Mouse (Mus musculus) hindbrain, embryonic 14.5 days (tissue): ENCODE measurements around the gene Sox12. TPM values are rescaled to one million over a fixed set of nuclear protein-coding genes. Genes with fewer than 3 reads are reported as not detected.
A peak's percentile ranks its signal among the peaks of the same experiment; 100 is the strongest.
"Not testable (repeated sequence)": the region's sequence is repeated elsewhere in the genome, so short reads cannot be mapped to it uniquely, and the experiment has no call there.

Experiments
- ATAC-seq: fragments of 200-750 bp; cut with Nextera tagmentation; 2 replicates; pipeline ENCODE4 v1.8.0; 2017; ENCODE audit warnings: moderate number of reproducible peaks, mild to moderate bottlenecking, moderate TSS enrichment, moderate library complexity; ENCODE audit not compliant: low FRiP score
- DNase-seq: peaks from one replicate; pipeline ENCODE4 v3.0.0-alpha.2; 2015; ENCODE audit warnings: low spot score
- H3K27ac ChIP-seq: fragments of 300-500 bp; sonication (generic); 2 replicates; pipeline ENCODE4 v1.5.1; 2014; ENCODE audit warnings: mild to moderate bottlenecking, moderate library complexity
- H3K27me3 ChIP-seq: fragments of 300-500 bp; sonication (generic); 2 replicates; pipeline ENCODE4 v1.6.1; 2014; ENCODE audit warnings: mild to moderate bottlenecking, low read length, mixed read lengths; ENCODE audit not compliant: control insufficient read depth, insufficient read depth
- H3K36me3 ChIP-seq: fragments of 300-500 bp; sonication (generic); replicated peaks from 2 replicates; pipeline ENCODE4 v1.6.1; 2014; ENCODE audit not compliant: control insufficient read depth, insufficient read depth
- H3K4me1 ChIP-seq: fragments of 300-500 bp; sonication (generic); replicated peaks from 2 replicates; pipeline ENCODE4 v1.6.1; 2014; ENCODE audit warnings: antibody characterized with exemption, low read length, mixed read lengths; ENCODE audit not compliant: control insufficient read depth, insufficient read depth
- H3K4me2 ChIP-seq: fragments of 300-500 bp; sonication (generic); replicated peaks from 2 replicates; pipeline ENCODE4 v1.6.1; 2014; ENCODE audit warnings: mild to moderate bottlenecking, moderate library complexity
- H3K4me3 ChIP-seq: fragments of 300-500 bp; sonication (generic); replicated peaks from 2 replicates; pipeline ENCODE4 v1.5.1; 2014; ENCODE audit warnings: mild to moderate bottlenecking, low read length
- H3K9ac ChIP-seq: fragments of 300-500 bp; sonication (generic); 2 replicates; pipeline ENCODE4 v1.6.1; 2014
- H3K9me3 ChIP-seq: fragments of 300-500 bp; sonication (generic); 2 replicates; pipeline ENCODE4 v1.6.1; 2016; ENCODE audit warnings: low read length; ENCODE audit not compliant: control insufficient read depth
- WGBS: fragments of 180-500 bp; shearing (Covaris S2); extraction: QIAGEN DNeasy Blood & Tissue Kit; methylation state at CpG from one replicate; pipeline ENCODE4 v1.1.7; 2014; 5-methylcytosine and 5-hydroxymethylcytosine counted together
- polyA plus RNA-seq: library from polyadenylated mRNA; unstranded; fragments of >200 nt; fragmentation: Nextera tagmentation; extraction: Ambion mirVana; gene quantifications from 2 replicates; pipeline ENCODE4 v1.2.1, GENCODE M21; 2014

Gene Sox12
- polyA plus RNA-seq, 1 experiment from 2014 or later: 19.5 TPM

- DNase-seq: peak; percentile 73
- H3K27ac ChIP-seq: no peak overlapping the region
- H3K4me3 ChIP-seq: no peak overlapping the region
- H3K9me3 ChIP-seq: no peaks in the 10 kb centered on the region
- no peaks in the 10 kb centered on the region for H3K36me3 ChIP-seq
- no peaks in the 10 kb centered on the region for H3K27me3 ChIP-seq
- WGBS: 29% methylated on average over 14 of the region's 14 CpGs
- H3K4me2 ChIP-seq: no peak overlapping the region
- H3K9ac ChIP-seq: no peak overlapping the region
- H3K4me1 ChIP-seq: no peaks in the 10 kb centered on the region
- peak; percentile 32; the same call in 1 of the 2 replicates for ATAC-seq
These were observed 29.2 kb downstream of the Sox12 start for GRCm38 (mm10) chr2:152368532-152369140.

- H3K27me3 ChIP-seq: no peaks in the 10 kb centered on the region
- no peak overlapping the region for H3K9ac ChIP-seq
- no peak overlapping the region for H3K4me3 ChIP-seq
- no peaks in the 10 kb centered on the region for H3K4me1 ChIP-seq
- ATAC-seq (no peak), DNase-seq (no peak)
- no peaks in the 10 kb centered on the region for H3K9me3 ChIP-seq
- WGBS: 95% methylated on average over 5 of the region's 5 CpGs
- H3K27ac ChIP-seq: no peak overlapping the region
- H3K4me2 ChIP-seq: no peak overlapping the region
- no peaks in the 10 kb centered on the region for H3K36me3 ChIP-seq
These were observed 29.9 kb downstream of the Sox12 start for GRCm38 (mm10) chr2:152367917-152368316.

- DNase-seq (peak; percentile 77), ATAC-seq (peak; percentile 76)
- Histone ChIP-seq H3K4me3 (no peak overlapping the region), H3K9me3 (no peaks in the 10 kb centered on the region), H3K4me1 (no peaks in the 10 kb centered on the region), H3K4me2 (peak overlapping the region; percentile 30), H3K27ac (peak overlapping the region; percentile 66; the same call in 1 of the 2 replicates), H3K36me3 (no peaks in the 10 kb centered on the region), H3K9ac (no peak overlapping the region), H3K27me3 (no peaks in the 10 kb centered on the region)
- 8% methylated on average over 17 of the region's 17 CpGs for WGBS
These were observed 34.4 kb downstream of the Sox12 start for GRCm38 (mm10) chr2:152363245-152364147.

GRCm38 (mm10) chr2:152361193-152361592 is 36.7 kb downstream of the Sox12 start:
- no peak for DNase-seq
- Histone ChIP-seq H3K27me3 (no peaks in the 10 kb centered on the region), H3K9ac (no peak overlapping the region), H3K27ac (no peak overlapping the region), H3K4me2 (no peak overlapping the region), H3K4me3 (no peak overlapping the region), H3K4me1 (no peaks in the 10 kb centered on the region), H3K36me3 (no peaks in the 10 kb centered on the region), H3K9me3 (no peaks in the 10 kb centered on the region)
- 88% methylated on average over 8 of the region's 8 CpGs for WGBS
- no peak for ATAC-seq

- WGBS: 66% methylated on average over 7 of the region's 7 CpGs
- Histone ChIP-seq H3K9me3 (no peaks in the 10 kb centered on the region), H3K36me3 (no peaks in the 10 kb centered on the region), H3K4me1 (no peaks in the 10 kb centered on the region), H3K4me2 (no peak overlapping the region), H3K27me3 (no peaks in the 10 kb centered on the region), H3K27ac (no peak overlapping the region), H3K9ac (no peak overlapping the region), H3K4me3 (no peak overlapping the region)
- no peak for ATAC-seq
- no peak for DNase-seq
These were observed 37.5 kb downstream of the Sox12 start for GRCm38 (mm10) chr2:152360271-152360775.

- DNase-seq (no peak), ATAC-seq (no peak)
- 82% methylated on average over 5 of the region's 5 CpGs for WGBS
- Histone ChIP-seq H3K27ac (no peak overlapping the region), H3K4me1 (no peaks in the 10 kb centered on the region), H3K4me2 (no peak overlapping the region), H3K9me3 (no peaks in the 10 kb centered on the region), H3K36me3 (no peaks in the 10 kb centered on the region), H3K4me3 (no peak overlapping the region), H3K27me3 (no peaks in the 10 kb centered on the region), H3K9ac (no peak overlapping the region)
These were observed 38.2 kb downstream of the Sox12 start for GRCm38 (mm10) chr2:152359616-152360015.

GRCm38 (mm10) chr2:152358977-152359376 is 38.9 kb downstream of the Sox12 start:
- ATAC-seq, DNase-seq, H3K27ac ChIP-seq, H3K36me3 ChIP-seq, H3K4me1 ChIP-seq, H3K9me3 ChIP-seq, H3K9ac ChIP-seq, H3K4me2 ChIP-seq, H3K4me3 ChIP-seq, H3K27me3 ChIP-seq: not testable (repeated sequence)
- 73% methylated on average over 5 of the region's 5 CpGs for WGBS

- Histone ChIP-seq H3K36me3 (no peaks in the 10 kb centered on the region), H3K9ac (no peak overlapping the region), H3K27ac (no peak overlapping the region), H3K4me1 (no peaks in the 10 kb centered on the region), H3K4me2 (no peak overlapping the region), H3K27me3 (no peaks in the 10 kb centered on the region), H3K9me3 (no peaks in the 10 kb centered on the region), H3K4me3 (no peak overlapping the region)
- ATAC-seq: no peak
- no peak for DNase-seq
- 85% methylated on average over 3 of the region's 3 CpGs for WGBS
These were observed 40.6 kb downstream of the Sox12 start for GRCm38 (mm10) chr2:152357254-152357653.

- 0 out of 2 replicates have a peak, but pooled peaks cover 5% of the 10 kb centered on the region for H3K27me3 ChIP-seq
- 93% methylated on average over 8 of the region's 8 CpGs for WGBS
These were observed 47.9 kb downstream of the Sox12 start for GRCm38 (mm10) chr2:152349842-152350540.

More at GRCm38 (mm10) chr2:152349842-152350540, 47.9 kb downstream of the Sox12 start:
- no peak overlapping the region for H3K4me2 ChIP-seq
- DNase-seq (no peak), ATAC-seq (no peak)
- H3K27ac ChIP-seq: no peak overlapping the region
- H3K4me1 ChIP-seq: no peaks in the 10 kb centered on the region
- no peak overlapping the region for H3K4me3 ChIP-seq
- no peaks in the 10 kb centered on the region for H3K9me3 ChIP-seq
- H3K9ac ChIP-seq: no peak overlapping the region
- no peaks in the 10 kb centered on the region for H3K36me3 ChIP-seq
